Mouse (Mus musculus) WW6 (cell line): ENCODE data around the gene Rsg1.

Source experiments
- DNase-seq: peaks from one replicate; pipeline ENCODE4 v3.0.0-alpha.2; 2013; ENCODE audit warnings: low read depth, low spot score

Gene Rsg1

DNA sequence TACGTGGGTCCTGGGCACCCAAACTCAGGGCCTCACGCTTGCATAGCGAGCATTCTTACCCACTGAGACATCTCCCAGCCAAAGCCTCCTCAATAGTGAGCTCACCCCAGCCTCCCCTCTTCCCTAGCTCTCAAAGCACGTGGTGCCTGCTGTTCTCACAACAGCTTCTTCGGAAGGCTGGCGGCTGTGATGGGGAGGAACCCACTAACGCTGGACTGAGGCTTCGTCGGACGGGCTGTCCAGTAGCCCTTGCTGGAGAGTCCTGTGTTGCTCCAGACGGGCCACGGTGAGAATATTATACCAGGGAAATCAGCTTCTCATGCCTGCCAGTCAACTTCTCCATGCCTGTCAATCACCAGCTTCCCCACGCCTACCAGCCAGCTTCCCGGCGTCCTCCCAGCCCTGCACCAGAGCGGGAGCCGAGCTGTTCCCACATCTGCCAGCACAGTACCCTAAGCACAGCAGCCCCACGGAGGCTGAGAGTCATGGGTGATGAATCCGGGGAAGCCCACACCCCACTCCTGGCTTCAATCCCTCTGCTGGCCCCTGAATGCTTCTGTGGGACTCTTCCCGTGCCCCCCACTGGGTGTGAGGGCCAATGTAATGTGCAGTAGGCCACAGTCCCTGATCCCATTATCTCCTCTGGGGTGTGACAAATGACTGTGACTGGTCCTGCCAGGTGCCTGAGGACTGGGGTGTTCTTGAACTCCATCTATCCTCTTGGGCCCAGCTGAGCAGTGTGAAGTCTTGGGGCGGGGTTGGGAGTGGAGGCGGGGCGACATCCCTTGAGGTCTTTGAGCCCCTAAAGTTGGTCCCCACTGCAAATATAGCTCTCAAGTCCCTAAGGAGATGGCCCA is 61.0 kb downstream of the Rsg1 start:
- no peak for DNase-seq
